1 mouse cellular context compared by ENCODE assay signal in the genomic region with DNA sequence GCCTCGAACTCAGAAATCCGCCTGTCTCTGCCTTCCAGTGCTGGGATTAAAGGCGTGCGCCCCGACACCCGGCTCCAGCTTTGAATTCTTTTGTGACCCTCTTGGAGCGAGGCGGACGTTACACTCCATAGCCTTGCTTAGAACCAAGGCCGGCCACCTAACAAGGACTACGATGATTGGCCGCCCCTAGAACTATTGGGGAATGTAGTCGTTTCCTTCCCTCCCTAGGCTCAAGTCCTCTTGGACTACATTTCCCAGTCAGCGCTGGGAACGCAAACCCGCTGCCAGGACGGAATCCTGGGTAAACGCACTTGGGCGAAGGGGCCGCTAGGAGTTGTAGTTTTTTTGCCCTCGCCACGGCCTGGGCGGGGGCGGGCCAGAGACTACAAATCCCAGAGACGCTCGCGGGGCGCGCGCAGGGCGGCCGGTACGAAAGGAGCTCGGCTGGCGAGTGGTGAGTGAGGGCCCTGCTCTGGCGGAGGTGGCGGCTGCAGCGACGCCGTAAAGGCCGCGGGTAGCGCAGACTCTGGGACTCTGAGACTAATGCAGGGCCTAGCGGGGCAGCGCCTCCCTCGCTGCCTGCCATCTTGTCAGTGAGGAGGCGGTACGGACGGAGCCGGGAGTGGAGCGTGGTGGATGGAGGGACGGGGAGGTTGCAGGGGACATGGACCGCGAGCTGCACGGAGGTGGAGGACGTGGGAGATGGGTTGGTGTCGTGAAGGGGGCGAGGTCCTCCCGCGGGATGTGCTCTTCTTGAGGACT.
TF ChIP-seq lines count a peak whose summit lies in the region.

A gene (plus strand): TSS at position 413 of the 762 bp plus-strand sequence.

TF ChIP-seq in CH12.LX, 34 proteins besides CTCF, POLR2A, EP300 and RAD21 (continued from another document):
- TF ChIP-seq UBTF (IDR thresholded peaks at IDR 0.05; ENCODE audit: low read depth, low read length): 0 out of 2 replicates have a peak, but pooled peaks have one; percentile 52
- no peak for TF ChIP-seq USF2 (conservative IDR thresholded peaks at IDR 0.05; ENCODE audit: low read depth, low read length)
- no peak for TF ChIP-seq ZC3H11A (IDR thresholded peaks at IDR 0.05; ENCODE audit: low read depth, low read length)
- TF ChIP-seq ZKSCAN1 (IDR thresholded peaks at IDR 0.05; ENCODE audit: borderline replicate concordance, low read depth, low read length): no peak
- TF ChIP-seq POLR2AphosphoS2 (IDR thresholded peaks at IDR 0.05; ENCODE audit: low read depth, low read length): peak; percentile 57; the same call in 1 of the 2 replicates
- TF ChIP-seq USF1 (IDR thresholded peaks at IDR 0.05; ENCODE audit: low read depth, low read length): no peak
- TF ChIP-seq JUND (conservative IDR thresholded peaks at IDR 0.05; ENCODE audit: low read depth, low read length): no peak
- TF ChIP-seq KAT2A (IDR thresholded peaks at IDR 0.05; ENCODE audit: insufficient replicate concordance, low read length): peak; percentile 100
- TF ChIP-seq MAX (IDR thresholded peaks at IDR 0.05; ENCODE audit: low read length): 0 out of 2 replicates have a peak, but pooled peaks have one; percentile 7
- TF ChIP-seq CHD2 (IDR thresholded peaks at IDR 0.05; ENCODE audit: low read length): peak; percentile 87
- peak; percentile 95 for TF ChIP-seq HCFC1 (IDR thresholded peaks at IDR 0.05; ENCODE audit: low read depth, low read length)
- TF ChIP-seq NELFE (IDR thresholded peaks at IDR 0.05; ENCODE audit: low read depth, low read length): peak; percentile 29
- TF ChIP-seq MYC (IDR thresholded peaks at IDR 0.05; ENCODE audit: low read depth, low read length): peak; percentile 50; the same call in 1 of the 2 replicates
- peak; percentile 52 for TF ChIP-seq MXI1 (IDR thresholded peaks at IDR 0.05; ENCODE audit: low read depth, low read length)
- 0 out of 2 replicates have a peak, but pooled peaks have one; percentile 57 for TF ChIP-seq E2F4 (IDR thresholded peaks at IDR 0.05; ENCODE audit: insufficient replicate concordance, low read depth, low read length)
- TF ChIP-seq IRF4 (IDR thresholded peaks at IDR 0.05; ENCODE audit: low read depth, low read length): no peak
- no peak for TF ChIP-seq MAFK (IDR thresholded peaks at IDR 0.05; ENCODE audit: insufficient replicate concordance, low read length)
- TF ChIP-seq RCOR1 (conservative IDR thresholded peaks at IDR 0.05; ENCODE audit: low read depth, low read length): no peak
- TF ChIP-seq TCF12 (IDR thresholded peaks at IDR 0.05; ENCODE audit: low read depth, low read length): peak; percentile 52; the same call in 1 of the 2 replicates
- peak; percentile 82 for TF ChIP-seq ELF1 (IDR thresholded peaks at IDR 0.05; ENCODE audit: low read depth, low read length)
- peak; percentile 98; the same call in 1 of the 2 replicates for TF ChIP-seq GABPA (IDR thresholded peaks at IDR 0.05; ENCODE audit: insufficient replicate concordance, low read depth, low read length)
